Mouse (Mus musculus) cerebellum, adult 8-10 months (tissue): ENCODE measurements at regions not wholly inside any gene's neighbourhood (a gene's known extent, or its start where the extent isn't known, plus 50 kb on each side); places are given as distances from the start of the nearest gene placed in this dataset.
"Not testable (repeated sequence)": the region's sequence is repeated elsewhere in the genome, so short reads cannot be mapped to it uniquely, and the experiment has no call there.

Source experiments
- DNase-seq: peaks from one replicate; pipeline ENCODE4 v3.0.0; 2022

- DNase-seq: no peak
These were observed 230.8 kb upstream of the Pbx1 start for GRCm38 (mm10) chr1:168662755-168663284.

- no peak for DNase-seq
These were observed 228.9 kb upstream of the Pbx1 start for GRCm38 (mm10) chr1:168660956-168661355.

GRCm38 (mm10) chr1:168659578-168659977 is 227.5 kb upstream of the Pbx1 start:
- DNase-seq: no peak

GRCm38 (mm10) chr1:168632837-168633236 is 200.8 kb upstream of the Pbx1 start:
- no peak for DNase-seq

- DNase-seq: no peak
These were observed 199.9 kb upstream of the Pbx1 start for GRCm38 (mm10) chr1:168631979-168632378.

- DNase-seq: not testable (repeated sequence)
These were observed 169.9 kb upstream of the Pbx1 start for GRCm38 (mm10) chr1:168601967-168602366.

GRCm38 (mm10) chr1:168600461-168601160 is 168.5 kb upstream of the Pbx1 start:
- DNase-seq: no peak

- DNase-seq: no peak
These were observed 166.2 kb upstream of the Pbx1 start for GRCm38 (mm10) chr1:168598191-168598667.

GRCm38 (mm10) chr1:168597495-168597894 is 165.4 kb upstream of the Pbx1 start:
- no peak for DNase-seq

GRCm38 (mm10) chr1:168584137-168584536 is 152.1 kb upstream of the Pbx1 start:
- DNase-seq: no peak

GRCm38 (mm10) chr1:168582434-168582833 is 150.4 kb upstream of the Pbx1 start:
- no peak for DNase-seq

- DNase-seq: no peak
These were observed 138.0 kb upstream of the Pbx1 start for GRCm38 (mm10) chr1:168569930-168570515.

GRCm38 (mm10) chr1:168552394-168552793 is 120.3 kb upstream of the Pbx1 start:
- DNase-seq: no peak

GRCm38 (mm10) chr1:168549807-168550435 is 117.9 kb upstream of the Pbx1 start:
- no peak for DNase-seq

- no peak for DNase-seq
These were observed 114.1 kb upstream of the Pbx1 start for GRCm38 (mm10) chr1:168546156-168546555.

GRCm38 (mm10) chr1:168545072-168545780 is 113.2 kb upstream of the Pbx1 start:
- DNase-seq: no peak

- DNase-seq: no peak
These were observed 109.2 kb upstream of the Pbx1 start for GRCm38 (mm10) chr1:168541231-168541630.

GRCm38 (mm10) chr1:168518087-168518486 is 86.0 kb upstream of the Pbx1 start:
- no peak for DNase-seq

- DNase-seq: no peak
These were observed 74.3 kb upstream of the Pbx1 start for GRCm38 (mm10) chr1:168506326-168506725.

- no peak for DNase-seq
These were observed 72.7 kb upstream of the Pbx1 start for GRCm38 (mm10) chr1:168504773-168505172.

GRCm38 (mm10) chr1:168502266-168502665 is 70.2 kb upstream of the Pbx1 start:
- no peak for DNase-seq

GRCm38 (mm10) chr1:168501375-168502169 is 69.5 kb upstream of the Pbx1 start:
- DNase-seq: no peak
